ENCODE assay signal across 21 mouse cellular contexts in genomic region chr1:34686539-34686938, GRCm38 (mm10).
DNase-seq lines count a peak whose midpoint lies in the region; ATAC-seq and TF ChIP-seq lines count a peak whose summit lies in the region.
"Had no signal": no experiment of that assay in that cellular context is flagged by ENCODE, and none has a peak within 500 bp of the region (broad histone marks: within the 10 kb centered on the region; RNA-seq: fewer than 3 reads in every experiment).

No protein-coding gene starts in this region.

- no peak overlapping the region for H3K9ac ChIP-seq in heart, embryonic 14.5 days (ENCODE audit: low read length)
- H3K9ac ChIP-seq in intestine, embryonic 15.5 days = no peak overlapping the region
- H3K9ac ChIP-seq: embryonic facial prominence, embryonic 13.5 days; forebrain, embryonic 13.5 days; hindbrain, embryonic 12.5 days had no signal

- DNase-seq in heart, embryonic 10.5 days (ENCODE audit: low spot score) = no peak
- no peak for DNase-seq in heart, adult 8-10 months (ENCODE audit: low spot score)
- no peak for DNase-seq in heart, postnatal 25 days (ENCODE audit: low spot score)
- DNase-seq in layer of hippocampus, adult 2 months (ENCODE audit: low spot score in 2 of 2) = no peak
- DNase-seq in layer of hippocampus, postnatal 36 days = no peak
- DNase-seq in fat pad, adult 2 months (ENCODE audit: extremely low read depth, low read depth, low spot score) = peak; percentile 67
- DNase-seq: adrenal gland, postnatal 14 days; cerebellum, adult 18-20 months; cerebellum, adult 9-11 months; cerebellum, postnatal 36 days; gastrocnemius, postnatal 36 days; heart, postnatal 14 days; kidney, adult 11 months; kidney, adult 9 months had no signal

- H3K4me1 ChIP-seq in heart, embryonic 10.5 days = peaks cover 29% of the 10 kb centered on the region
- H3K4me1 ChIP-seq in heart, embryonic 14.5 days (ENCODE audit: control insufficient read depth in 2 of 2, insufficient read depth in 2 of 2, low read length in 2 of 2) = peaks cover 6 to 11% of the 10 kb centered on the region in 2 experiments
- no peaks in the 10 kb centered on the region for H3K4me1 ChIP-seq in intestine, embryonic 15.5 days (replicated peaks)
- H3K4me1 ChIP-seq: embryonic facial prominence, embryonic 13.5 days; hindbrain, embryonic 12.5 days had no signal

- no peak overlapping the region for H3K4me2 ChIP-seq in heart, embryonic 14.5 days (ENCODE audit: low read length)
- H3K4me2 ChIP-seq in intestine, embryonic 15.5 days (replicated peaks) = no peak overlapping the region
- H3K4me2 ChIP-seq: embryonic facial prominence, embryonic 13.5 days; forebrain, embryonic 13.5 days; hindbrain, embryonic 12.5 days had no signal

- TF ChIP-seq CTCF in layer of hippocampus, adult 2 months (conservative IDR thresholded peaks at IDR 0.05) = no peak

- no peaks in the 10 kb centered on the region for H3K36me3 ChIP-seq in heart, embryonic 10.5 days
- no peaks in the 10 kb centered on the region for H3K36me3 ChIP-seq in heart, embryonic 14.5 days (ENCODE audit: control insufficient read depth, insufficient read depth, low read length)
- no peaks in the 10 kb centered on the region for H3K36me3 ChIP-seq in intestine, embryonic 15.5 days
- H3K36me3 ChIP-seq: embryonic facial prominence, embryonic 13.5 days; hindbrain, embryonic 12.5 days had no signal

- no peak overlapping the region for H3K4me3 ChIP-seq in heart, embryonic 10.5 days
- H3K4me3 ChIP-seq in heart, embryonic 14.5 days (ENCODE audit: control insufficient read depth in 1 of 2, insufficient read depth in 1 of 2, low read depth in 1 of 2, low read length in 2 of 2) = no peak overlapping the region
- no peak overlapping the region for H3K4me3 ChIP-seq in layer of hippocampus, adult 2 months
- no peak overlapping the region for H3K4me3 ChIP-seq in intestine, embryonic 15.5 days (replicated peaks)
- H3K4me3 ChIP-seq: embryonic facial prominence, embryonic 13.5 days; forebrain, embryonic 13.5 days; hindbrain, embryonic 12.5 days had no signal

- ATAC-seq in heart, embryonic 14.5 days (ENCODE audit: insufficient number of reproducible peaks, insufficient read depth, low FRiP score, low read depth) = no peak
- no peak for ATAC-seq in intestine, embryonic 15.5 days
- ATAC-seq: forebrain, embryonic 13.5 days; hindbrain, embryonic 16.5 days; inflammation-experienced regulatory T-cells, adult 6 months had no signal

- H3K27ac ChIP-seq in heart, embryonic 10.5 days = peak overlapping the region; percentile 83
- peak overlapping the region; percentile 36 to 57 for H3K27ac ChIP-seq in heart, embryonic 14.5 days (replicated peaks in 1 of 2; ENCODE audit: control insufficient read depth in 1 of 2, insufficient read depth in 1 of 2, low read depth in 2 of 2, low read length in 2 of 2)
- peak overlapping the region; percentile 73 for H3K27ac ChIP-seq in layer of hippocampus, adult 2 months
- no peak overlapping the region for H3K27ac ChIP-seq in intestine, embryonic 15.5 days
- H3K27ac ChIP-seq: embryonic facial prominence, embryonic 13.5 days; forebrain, embryonic 13.5 days; hindbrain, embryonic 12.5 days had no signal

- no peaks in the 10 kb centered on the region for H3K27me3 ChIP-seq in heart, embryonic 10.5 days (ENCODE audit: insufficient read depth, poor library complexity, severe bottlenecking)
- H3K27me3 ChIP-seq in heart, embryonic 14.5 days (ENCODE audit: control insufficient read depth, insufficient read depth, low read length) = no peaks in the 10 kb centered on the region
- no peaks in the 10 kb centered on the region; the same call in 1 of the 2 replicates for H3K27me3 ChIP-seq in intestine, embryonic 15.5 days (replicated peaks)
- H3K27me3 ChIP-seq: embryonic facial prominence, embryonic 13.5 days; forebrain, embryonic 13.5 days; hindbrain, embryonic 12.5 days had no signal

- intact Hi-C loops in heart, postnatal 25 days (cut with DNase I) = no loop called here

- H3K9me3 ChIP-seq in heart, embryonic 10.5 days = 0 out of 2 replicates have a peak, but pooled peaks cover 3% of the 10 kb centered on the region
- no peaks in the 10 kb centered on the region for H3K9me3 ChIP-seq in heart, embryonic 14.5 days (ENCODE audit: control insufficient read depth, low read length)
- no peaks in the 10 kb centered on the region for H3K9me3 ChIP-seq in intestine, embryonic 15.5 days
- H3K9me3 ChIP-seq: embryonic facial prominence, embryonic 13.5 days; forebrain, embryonic 13.5 days; hindbrain, embryonic 12.5 days had no signal

- 8% methylated on average over 2 of the region's 2 CpGs for WGBS in heart, embryonic 10.5 days
- 10% methylated on average over 2 of the region's 2 CpGs for WGBS in heart, embryonic 14.5 days
- 16% methylated on average over 2 of the region's 2 CpGs for WGBS in intestine, embryonic 15.5 days
